Mouse (Mus musculus) limb, embryonic 13.5 days (tissue): ENCODE data around the gene Itgax. TPM values are rescaled to one million over a fixed set of nuclear protein-coding genes. Genes with fewer than 3 reads are reported as not detected.

Experiments used
- ATAC-seq: fragments of 200-750 bp; cut with Nextera tagmentation; 2 replicates; pipeline ENCODE4 v1.8.0; 2017; ENCODE audit warnings: low read depth, moderate number of reproducible peaks, moderate TSS enrichment; ENCODE audit not compliant: low FRiP score
- H3K27ac ChIP-seq: fragments of 300-500 bp; sonication (generic); 2 replicates; pipeline ENCODE4 v1.5.1; 2015; ENCODE audit warnings: inconsistent platforms, mild to moderate bottlenecking, moderate library complexity
- H3K27me3 ChIP-seq: fragments of 300-500 bp; sonication (generic); 2 replicates; pipeline ENCODE4 v1.6.1; 2015; ENCODE audit warnings: mild to moderate bottlenecking, inconsistent platforms
- H3K36me3 ChIP-seq: fragments of 300-500 bp; sonication (generic); 2 replicates; pipeline ENCODE4 v1.6.1; 2015; ENCODE audit warnings: inconsistent platforms, mild to moderate bottlenecking, moderate library complexity
- H3K4me1 ChIP-seq: fragments of 300-500 bp; sonication (generic); 2 replicates; pipeline ENCODE4 v1.6.1; 2015; ENCODE audit warnings: inconsistent platforms
- H3K4me2 ChIP-seq: fragments of 300-500 bp; sonication (generic); replicated peaks from 2 replicates; pipeline ENCODE4 v1.6.1; 2015; ENCODE audit warnings: inconsistent platforms, mild to moderate bottlenecking, moderate library complexity
- H3K4me3 ChIP-seq: fragments of 300-500 bp; sonication (generic); 2 replicates; pipeline ENCODE4 v1.5.1; 2015; ENCODE audit warnings: moderate library complexity, mild to moderate bottlenecking, inconsistent platforms
- H3K9ac ChIP-seq: fragments of 300-500 bp; sonication (generic); 2 replicates; pipeline ENCODE4 v1.6.1; 2015; ENCODE audit warnings: mild to moderate bottlenecking, inconsistent platforms
- H3K9me3 ChIP-seq: fragments of 300-500 bp; sonication (generic); 2 replicates; pipeline ENCODE4 v1.6.1; 2016; ENCODE audit warnings: inconsistent platforms
- WGBS: fragments of 180-500 bp; shearing (Covaris S2); methylation state at CpG from one replicate; pipeline ENCODE4 v1.1.7; 2015; 5-methylcytosine and 5-hydroxymethylcytosine counted together
- polyA plus RNA-seq: library from polyadenylated mRNA; unstranded; fragments of >200 nt; fragmentation: Nextera tagmentation; extraction: Ambion mirVana; gene quantifications from 2 replicates; pipeline ENCODE4 v1.2.1, GENCODE M21; 2015

Itgax gene
- polyA plus RNA-seq, 1 experiment from 2014 or later: not detected

GRCm38 (mm10) chr7:128169996-128170395 lies 40.6 kb downstream of the Itgax start:
- H3K4me2 ChIP-seq: no peak overlapping the region
- 50% methylated on average over 3 of the region's 3 CpGs for WGBS
- no peaks in the 10 kb centered on the region for H3K4me1 ChIP-seq
- no peaks in the 10 kb centered on the region for H3K9me3 ChIP-seq
- no peak overlapping the region for H3K9ac ChIP-seq
- H3K36me3 ChIP-seq: no peaks in the 10 kb centered on the region
- H3K27ac ChIP-seq: no peak overlapping the region
- ATAC-seq: no peak
- no peak overlapping the region for H3K4me3 ChIP-seq
- no peaks in the 10 kb centered on the region for H3K27me3 ChIP-seq

- H3K4me1 ChIP-seq: no peaks in the 10 kb centered on the region
- ATAC-seq: no peak
- H3K9me3 ChIP-seq: no peaks in the 10 kb centered on the region
- no peak overlapping the region for H3K4me3 ChIP-seq
- H3K36me3 ChIP-seq: no peaks in the 10 kb centered on the region
- H3K27me3 ChIP-seq: no peaks in the 10 kb centered on the region
- WGBS: 70% methylated on average over 2 of the region's 2 CpGs
- no peak overlapping the region for H3K27ac ChIP-seq
- H3K9ac ChIP-seq: no peak overlapping the region
- no peak overlapping the region for H3K4me2 ChIP-seq
These were observed 49.0 kb downstream of the Itgax start for GRCm38 (mm10) chr7:128178385-128178784.

- 67% methylated on average over 7 of the region's 7 CpGs for WGBS
These were observed 50.8 kb downstream of the Itgax start for GRCm38 (mm10) chr7:128180126-128180525.

GRCm38 (mm10) chr7:128180546-128180945 lies 51.2 kb downstream of the Itgax start:
- no peak for ATAC-seq
- no peak overlapping the region for H3K9ac ChIP-seq

More at GRCm38 (mm10) chr7:128180126-128180525, 50.8 kb downstream of the Itgax start:
- no peak overlapping the region for H3K4me3 ChIP-seq
- H3K9me3 ChIP-seq: no peaks in the 10 kb centered on the region
- no peak for ATAC-seq
- H3K36me3 ChIP-seq: no peaks in the 10 kb centered on the region
- no peak overlapping the region for H3K27ac ChIP-seq
- H3K27me3 ChIP-seq: no peaks in the 10 kb centered on the region
- H3K4me2 ChIP-seq: no peak overlapping the region
- no peak overlapping the region for H3K9ac ChIP-seq
- no peaks in the 10 kb centered on the region for H3K4me1 ChIP-seq

GRCm38 (mm10) chr7:128181691-128182090 lies 52.3 kb downstream of the Itgax start:
- Histone ChIP-seq H3K9me3 (no peaks in the 10 kb centered on the region), H3K9ac (no peak overlapping the region), H3K36me3 (no peaks in the 10 kb centered on the region), H3K4me3 (no peak overlapping the region), H3K27ac (no peak overlapping the region), H3K27me3 (no peaks in the 10 kb centered on the region), H3K4me1 (no peaks in the 10 kb centered on the region), H3K4me2 (no peak overlapping the region)
- ATAC-seq: no peak
- WGBS: 91% methylated on average over 10 of the region's 10 CpGs

More at GRCm38 (mm10) chr7:128180546-128180945, 51.2 kb downstream of the Itgax start:
- H3K4me2 ChIP-seq: no peak overlapping the region
- H3K27ac ChIP-seq: no peak overlapping the region
- H3K4me3 ChIP-seq: no peak overlapping the region
- WGBS: 61% methylated on average over 6 of the region's 6 CpGs
- no peaks in the 10 kb centered on the region for H3K9me3 ChIP-seq
- no peaks in the 10 kb centered on the region for H3K4me1 ChIP-seq
- H3K27me3 ChIP-seq: no peaks in the 10 kb centered on the region
- no peaks in the 10 kb centered on the region for H3K36me3 ChIP-seq

Other genes with a start within 250 kb of the Itgax start
- gene Prss53, start 238.6 kb upstream of the Itgax start, polyA plus RNA-seq: 1.9 and 2.1 TPM in 2 replicates
- gene Gm21974, start 234.1 kb upstream of the Itgax start, polyA plus RNA-seq: not detected in 2 replicates
- gene Vkorc1, start 233.9 kb upstream of the Itgax start, polyA plus RNA-seq: 159 and 174 TPM in 2 replicates
- 84.9 and 85.3 TPM in 2 replicates for gene Bckdk, start 225.5 kb upstream of the Itgax start, polyA plus RNA-seq
- gene Kat8, start 217.0 kb upstream of the Itgax start, polyA plus RNA-seq: 44.2 and 47.8 TPM in 2 replicates
- 4.4 and 5.7 TPM in 2 replicates for gene Prss8, start 199.4 kb upstream of the Itgax start, polyA plus RNA-seq
- gene Prss36, start 182.8 kb upstream of the Itgax start, polyA plus RNA-seq: 9.6 and 11.9 TPM in 2 replicates
- gene Fus, start 162.1 kb upstream of the Itgax start, polyA plus RNA-seq: 542 and 587 TPM in 2 replicates
- 22.5 and 27.7 TPM in 2 replicates for gene Pycard, start 135.7 kb upstream of the Itgax start, polyA plus RNA-seq
- gene Trim72, start 125.6 kb upstream of the Itgax start, polyA plus RNA-seq: 1.7 and 1.8 TPM in 2 replicates
- 0.87 and 0.92 TPM in 2 replicates for gene Itgam, start 66.9 kb upstream of the Itgax start, polyA plus RNA-seq
- gene Gm49368, start 66.9 kb upstream of the Itgax start, polyA plus RNA-seq: not detected in 2 replicates
- gene Itgad, start 24.8 kb downstream of the Itgax start, polyA plus RNA-seq: not detected in 2 replicates
- gene Cox6a2, start 76.8 kb downstream of the Itgax start, polyA plus RNA-seq: 24.2 and 27.0 TPM in 2 replicates
- gene Armc5, start 107.8 kb downstream of the Itgax start, polyA plus RNA-seq: 16.6 and 18.5 TPM in 2 replicates
- 9.2 and 9.6 TPM in 2 replicates for gene 9130023H24Rik, start 108.5 kb downstream of the Itgax start, polyA plus RNA-seq
- gene Tgfb1i1, start 117.3 kb downstream of the Itgax start, polyA plus RNA-seq: 48.8 and 49.1 TPM in 2 replicates
- gene Slc5a2, start 136.1 kb downstream of the Itgax start, polyA plus RNA-seq: 0.29 and 0.36 TPM in 2 replicates
- 21.6 and 26.4 TPM in 2 replicates for gene BC017158, start 168.6 kb downstream of the Itgax start, polyA plus RNA-seq